Mouse (Mus musculus) embryonic stem cell, embryonic (primary cell): ENCODE measurements at regions not wholly inside any gene's neighbourhood (a gene's known extent, or its start where the extent isn't known, plus 50 kb on each side); places are given as distances from the start of the nearest gene placed in this dataset.

ENCODE experiments used
- CTCF ChIA-PET, 4 experiments: fragments of 300-600 bp in 2 of 4; fragments of 350-600 bp in 2 of 4; sonication (Branson Sonifier 250); formaldehyde crosslinking; loops; one replicate each; lab custom pipeline; 2022; ENCODE audit warnings: inconsistent platforms in 2 of 4; lab: Charles Lee
- POLR2A ChIA-PET, 4 experiments: fragments of 300-600 bp in 2 of 4; fragments of 350-600 bp in 2 of 4; sonication (Branson Sonifier 250); formaldehyde crosslinking; loops; one replicate each; lab custom pipeline; 2022; ENCODE audit warnings: antibody characterized with exemption in 4 of 4, inconsistent platforms in 1 of 4; lab: Charles Lee

DNA sequence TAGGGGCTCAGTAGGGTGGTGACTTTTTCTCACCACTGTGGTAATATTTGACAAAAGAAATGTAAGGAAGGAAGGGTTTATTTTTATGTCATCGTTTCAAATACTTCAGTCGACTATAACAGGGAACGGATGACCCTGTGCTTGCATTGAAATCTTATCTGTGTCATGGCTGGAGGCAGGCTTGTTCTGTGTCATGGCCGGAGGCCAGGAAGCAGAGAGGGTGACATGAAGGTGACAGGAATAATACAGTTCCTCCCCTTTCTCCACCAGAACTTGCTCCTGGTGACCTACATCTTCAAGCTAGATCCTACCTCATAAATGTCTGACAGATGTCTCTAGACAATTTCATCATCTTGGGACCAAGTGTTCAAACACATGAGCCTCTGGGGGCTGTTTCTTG, 201.5 kb upstream of the Krr1 start:
- CTCF ChIA-PET: interaction anchor here in 1 of 4 experiments (0.6 kb wide), 1 partner anchor 12 kb away, joined by 3 read pairs; no protein-coding TSS in a partner anchor
- POLR2A ChIA-PET: interaction anchor here in 1 of 4 experiments (0.6 kb wide), 1 partner anchor 177 kb away, joined by 4 read pairs; no protein-coding TSS in a partner anchor

DNA sequence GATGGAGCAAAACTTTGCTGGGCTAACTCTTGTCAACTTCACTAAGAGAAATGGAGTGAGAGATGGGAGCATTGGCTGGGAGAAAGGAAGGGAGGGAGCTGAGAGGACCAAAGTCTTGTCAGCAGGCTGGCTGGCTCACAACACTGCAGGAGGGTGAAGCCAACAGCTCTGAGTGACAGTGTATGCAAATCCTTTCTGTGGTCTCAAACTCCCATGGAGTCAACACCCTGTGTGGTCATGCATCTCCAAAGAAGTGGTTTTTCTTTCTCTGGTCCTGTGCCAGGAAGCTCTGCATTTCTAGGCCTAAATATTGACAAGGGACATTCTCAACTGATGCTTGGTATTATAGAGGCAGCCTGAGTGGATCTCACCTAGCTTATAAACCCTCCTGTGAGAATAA, 194.9 kb upstream of the Krr1 start:
- POLR2A ChIA-PET: interaction anchor here in 1 of 4 experiments (0.6 kb wide), 1 partner anchor 65 kb away, joined by 4 read pairs; no protein-coding TSS in a partner anchor
- CTCF ChIA-PET: no interaction called here

DNA sequence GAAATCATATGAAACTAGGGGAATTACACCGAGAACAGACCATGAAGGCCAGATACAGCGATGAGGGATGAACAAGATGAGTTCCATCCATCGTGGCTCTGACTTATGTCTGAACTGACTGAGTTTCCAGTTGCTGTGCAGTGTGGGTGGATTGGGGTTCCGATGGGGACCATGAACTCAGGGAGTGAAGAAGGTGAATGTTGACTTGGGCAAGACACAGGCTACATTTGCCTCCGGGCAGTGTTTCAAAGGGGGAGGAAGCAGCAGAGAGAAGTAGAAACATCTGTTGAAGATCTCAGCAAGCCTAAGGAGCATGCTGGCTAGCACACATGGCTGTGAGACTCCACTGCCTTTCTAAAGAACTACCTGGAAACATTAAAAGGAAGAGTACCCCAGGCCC, 194.4 kb upstream of the Krr1 start:
- POLR2A ChIA-PET: interaction anchor here in 1 of 4 experiments (0.6 kb wide), 1 partner anchor 64 kb away, joined by 4 read pairs; no protein-coding TSS in a partner anchor
- CTCF ChIA-PET: no interaction called here

DNA sequence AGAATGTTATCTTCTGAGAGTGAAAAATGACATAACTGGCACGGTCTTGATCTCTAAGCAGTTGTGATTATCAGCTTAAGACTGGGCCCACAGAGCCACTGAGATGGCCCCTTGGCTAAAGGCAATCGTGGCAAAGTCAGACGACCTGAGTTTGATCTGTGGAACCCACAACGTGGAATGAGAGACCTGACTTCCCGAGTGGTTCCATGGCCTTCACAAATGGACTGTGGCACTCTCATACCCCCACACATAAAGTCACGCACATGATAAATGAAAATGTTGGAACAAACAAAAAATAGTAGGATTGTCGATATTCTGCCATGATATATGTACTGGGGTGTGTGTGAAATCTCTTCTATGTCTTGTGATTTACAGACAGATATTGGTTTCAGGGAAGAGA, 192.5 kb upstream of the Krr1 start:
- ChIA-PET CTCF (no interaction called here), POLR2A (no interaction called here)

DNA sequence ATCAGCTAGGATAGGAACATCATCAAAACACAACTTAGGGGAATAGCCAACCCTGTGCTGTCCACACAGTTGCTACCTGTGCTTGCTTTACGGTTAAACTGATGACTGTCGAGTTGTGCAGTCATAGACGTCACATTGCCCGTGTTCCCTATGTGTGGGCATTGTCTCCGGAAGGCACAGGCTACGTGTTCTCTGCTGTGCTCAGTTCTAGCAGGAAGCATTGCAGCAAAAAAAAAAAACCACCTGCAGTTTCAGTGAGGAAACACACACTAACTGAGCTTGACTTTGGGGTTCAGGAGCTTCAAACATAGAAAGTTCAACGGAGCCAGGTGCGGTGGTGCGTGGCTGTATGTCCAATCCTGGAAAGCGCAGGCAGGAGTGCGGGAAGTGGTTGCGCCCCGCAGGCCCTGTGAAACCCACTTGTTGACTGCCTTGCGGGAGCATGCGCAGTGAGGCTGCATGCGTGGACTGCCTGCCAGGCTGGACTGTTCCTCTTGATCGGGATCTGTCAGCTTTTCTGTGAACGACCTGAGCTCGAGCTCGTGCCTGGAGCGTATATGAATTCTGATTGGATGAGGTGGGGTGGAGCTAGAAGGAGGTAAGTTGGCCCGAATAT, 190.2 kb upstream of the Krr1 start:
- CTCF ChIA-PET: interaction anchor here in 2 of 4 experiments (0.6 to 0.7 kb wide), 3 partner anchors 11 to 57 kb away, joined by 3 read pairs; no protein-coding TSS in a partner anchor
- POLR2A ChIA-PET: interaction anchor here in 2 of 4 experiments (0.6 to 1.4 kb wide), 4 partner anchors 18 to 276 kb away, joined by 3 to 4 read pairs (median 4); no protein-coding TSS in a partner anchor

DNA sequence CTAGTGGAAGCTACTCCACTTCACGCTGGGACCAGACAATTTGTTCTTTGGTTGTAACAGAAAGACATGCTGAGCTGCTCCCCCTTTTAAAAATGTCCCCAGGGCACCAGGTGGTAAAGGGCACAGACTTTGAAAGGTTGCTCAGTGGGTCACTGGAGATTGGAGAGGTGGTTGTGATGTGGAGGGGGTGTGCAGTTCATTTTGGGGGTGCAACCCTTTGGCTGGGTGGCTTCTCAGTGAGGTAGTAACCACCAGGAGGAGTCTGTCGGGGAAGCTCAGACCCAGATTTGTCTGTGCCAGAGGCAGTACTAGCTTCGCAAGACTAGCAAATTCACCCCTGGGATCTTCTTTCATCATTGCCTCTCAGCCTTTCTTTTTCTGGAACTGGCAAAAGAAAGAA, 189.0 kb upstream of the Krr1 start:
- ChIA-PET CTCF (no interaction called here), POLR2A (interaction anchor here in 2 of 4 experiments (0.5 to 1.4 kb wide), 4 partner anchors 10 to 149 kb away, joined by 3 to 4 read pairs (median 4); no protein-coding TSS in a partner anchor)

DNA sequence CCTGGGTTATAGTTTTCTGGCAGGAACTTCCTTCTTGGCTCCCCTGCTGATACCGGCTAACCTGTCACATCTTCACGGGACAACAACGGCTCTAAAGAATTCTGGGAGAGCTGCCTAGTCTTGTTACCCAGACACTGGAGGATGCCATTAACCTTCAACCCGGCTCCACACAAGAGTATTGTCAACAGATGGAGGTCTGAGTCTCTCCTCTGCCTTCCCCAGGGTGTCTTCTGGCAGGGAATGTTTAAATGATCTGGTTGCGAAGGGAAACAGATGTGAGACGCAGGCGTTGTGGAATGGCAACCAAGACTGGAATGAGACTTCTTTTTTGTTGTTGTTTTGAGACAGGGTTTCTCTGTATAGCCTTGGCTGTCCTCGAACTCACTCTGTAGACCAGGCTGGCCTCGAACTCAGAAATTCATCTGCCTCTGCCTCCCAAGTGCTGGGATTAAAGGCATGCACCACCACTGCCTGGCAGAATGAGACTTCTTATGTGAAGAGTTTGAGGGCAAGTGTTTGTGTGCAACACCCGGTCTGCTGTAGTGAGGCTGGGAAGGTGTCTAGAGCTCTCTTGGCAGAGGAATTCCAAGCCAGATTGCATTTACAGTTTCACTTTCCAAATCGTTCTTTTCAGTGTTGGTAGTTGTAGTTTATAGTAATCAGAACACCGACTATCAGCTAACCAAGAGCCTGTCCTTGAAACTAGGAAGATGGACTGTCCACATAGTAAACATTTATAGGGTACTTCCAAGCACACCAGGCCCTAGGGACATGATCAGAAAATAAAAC, 188.2 kb upstream of the Krr1 start:
- ChIA-PET POLR2A (interaction anchor here in 1 of 4 experiments (0.5 kb wide), 1 partner anchor 65 kb away, joined by 3 read pairs; no protein-coding TSS in a partner anchor), CTCF (no interaction called here)

DNA sequence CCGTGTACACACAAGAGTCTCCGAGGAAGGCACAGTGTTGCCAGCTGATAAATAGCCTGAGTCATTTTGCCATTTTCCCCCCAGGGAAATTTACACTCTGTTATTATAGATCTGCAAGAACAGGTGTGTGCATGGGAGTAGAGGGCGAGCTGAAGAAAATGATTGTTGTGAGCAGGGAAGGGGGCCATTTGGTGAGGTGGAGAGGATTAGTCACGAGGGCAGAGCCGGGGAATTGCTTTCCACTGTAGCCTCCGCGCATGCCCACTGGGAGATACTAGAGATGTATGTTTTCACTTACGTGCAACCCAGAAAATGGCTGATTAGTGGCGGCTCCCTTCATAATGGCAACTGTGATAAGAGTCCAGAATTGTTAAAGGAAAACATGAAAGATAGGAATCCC, 185.3 kb upstream of the Krr1 start:
- CTCF ChIA-PET: no interaction called here
- POLR2A ChIA-PET: no interaction called here

DNA sequence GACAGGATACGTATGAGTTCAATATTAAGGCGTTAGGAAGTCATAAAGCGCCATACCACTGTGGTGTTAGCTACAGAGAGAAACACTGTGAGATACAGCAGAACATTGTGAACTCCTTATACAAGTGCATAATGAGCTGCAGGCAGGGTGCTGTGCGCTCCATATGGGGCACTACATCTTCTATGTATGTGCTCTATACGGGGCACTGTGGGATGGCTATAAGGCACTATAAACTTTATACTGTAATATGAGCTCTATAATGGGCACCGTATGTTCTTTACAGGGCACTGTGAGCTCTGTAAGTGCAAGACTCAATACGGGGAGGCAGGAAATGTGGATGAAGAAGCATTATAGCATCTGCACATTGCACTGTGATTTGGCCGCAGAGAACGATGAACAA, 183.2 kb upstream of the Krr1 start:
- POLR2A ChIA-PET: no interaction called here
- CTCF ChIA-PET: no interaction called here

DNA sequence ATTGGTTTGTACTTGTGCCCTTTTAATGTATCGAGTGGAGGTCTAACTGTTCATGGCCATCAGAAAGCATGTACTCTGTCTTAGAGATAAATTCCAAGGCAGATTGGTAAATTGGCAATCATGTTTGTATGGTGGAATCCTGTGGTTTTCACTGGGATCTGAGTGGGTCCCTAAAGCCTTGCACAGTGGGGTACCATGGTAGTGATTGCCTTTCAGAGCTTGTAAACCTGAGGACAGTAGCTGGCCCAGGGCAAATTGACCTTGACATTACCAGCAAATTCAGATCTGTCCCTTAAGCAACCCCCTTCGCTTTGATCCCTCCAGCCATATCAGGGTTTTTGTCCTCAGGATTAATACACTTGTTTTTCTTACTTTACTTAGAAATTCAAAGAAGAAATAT, 181.6 kb upstream of the Krr1 start:
- CTCF ChIA-PET: no interaction called here
- POLR2A ChIA-PET: no interaction called here

DNA sequence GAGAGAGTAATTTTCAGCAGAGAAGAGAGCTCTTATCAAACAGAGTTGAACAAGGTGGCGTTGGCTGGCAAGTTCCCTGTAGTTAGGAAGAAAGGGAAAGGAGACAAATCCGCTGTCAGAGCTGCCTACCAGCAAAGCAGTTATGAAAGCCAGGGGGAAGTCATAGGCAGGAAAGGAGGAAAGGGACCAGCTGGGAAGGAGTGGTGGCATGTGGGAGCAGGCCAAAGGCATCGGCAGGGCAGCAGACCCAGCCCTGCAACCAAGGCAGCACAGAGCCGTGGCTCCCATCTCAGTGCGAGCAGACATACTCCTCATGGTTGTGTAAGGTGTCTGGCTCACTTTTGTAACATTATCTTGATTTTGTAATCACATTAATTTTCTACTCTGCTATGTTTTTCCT, 177.4 kb upstream of the Krr1 start:
- POLR2A ChIA-PET: no interaction called here
- CTCF ChIA-PET: interaction anchor here in 2 of 4 experiments (0.6 kb wide), 2 partner anchors 59 to 457 kb away, joined by 3 to 7 read pairs; no protein-coding TSS in a partner anchor

DNA sequence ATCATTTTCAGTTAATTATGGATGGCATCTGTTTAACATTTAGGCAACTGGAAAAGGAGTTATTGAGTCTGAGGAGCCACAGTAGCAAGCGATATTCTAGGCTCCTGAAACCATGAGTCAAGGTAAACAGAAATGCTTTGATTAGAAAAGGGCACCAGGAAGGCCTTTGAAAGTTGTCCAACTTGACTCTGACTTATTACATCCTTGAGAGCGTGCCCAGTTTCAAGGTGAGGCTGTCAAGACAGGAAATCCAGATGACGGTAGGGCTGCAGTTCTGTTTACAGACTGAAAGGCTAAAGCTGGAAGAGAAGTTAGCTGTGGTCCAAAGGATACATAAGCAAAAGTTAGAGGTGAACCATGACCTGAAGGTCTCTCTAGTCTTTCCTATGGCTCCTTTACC, 176.7 kb upstream of the Krr1 start:
- ChIA-PET POLR2A (no interaction called here), CTCF (interaction anchor here in 1 of 4 experiments (0.7 kb wide), 1 partner anchor 38 kb away, joined by 4 read pairs; no protein-coding TSS in a partner anchor)

DNA sequence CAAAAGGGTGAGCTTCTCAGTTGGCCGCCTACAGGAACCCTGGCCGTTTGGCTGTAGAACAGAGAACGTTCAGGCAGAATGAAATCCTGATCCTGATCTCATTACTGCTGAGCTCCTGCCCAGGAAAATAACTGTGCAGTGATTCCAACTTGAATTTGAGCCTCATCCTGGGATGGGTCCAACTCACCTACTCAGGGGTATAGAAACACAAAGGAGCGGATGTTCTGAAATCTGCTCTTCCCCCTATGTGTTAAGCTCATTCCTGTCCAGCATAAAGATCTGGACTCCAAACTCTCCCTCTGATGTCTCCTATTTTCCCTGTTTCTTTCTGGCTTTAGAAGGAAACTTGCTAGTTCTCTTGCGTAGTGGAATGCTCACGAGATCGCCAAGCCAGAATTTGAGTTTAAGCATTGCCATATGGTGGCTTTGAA, 173.6 kb upstream of the Krr1 start:
- ChIA-PET CTCF (interaction anchor here in 1 of 4 experiments (0.5 kb wide), 1 partner anchor 964 kb away, joined by 3 read pairs; no protein-coding TSS in a partner anchor), POLR2A (no interaction called here)

DNA sequence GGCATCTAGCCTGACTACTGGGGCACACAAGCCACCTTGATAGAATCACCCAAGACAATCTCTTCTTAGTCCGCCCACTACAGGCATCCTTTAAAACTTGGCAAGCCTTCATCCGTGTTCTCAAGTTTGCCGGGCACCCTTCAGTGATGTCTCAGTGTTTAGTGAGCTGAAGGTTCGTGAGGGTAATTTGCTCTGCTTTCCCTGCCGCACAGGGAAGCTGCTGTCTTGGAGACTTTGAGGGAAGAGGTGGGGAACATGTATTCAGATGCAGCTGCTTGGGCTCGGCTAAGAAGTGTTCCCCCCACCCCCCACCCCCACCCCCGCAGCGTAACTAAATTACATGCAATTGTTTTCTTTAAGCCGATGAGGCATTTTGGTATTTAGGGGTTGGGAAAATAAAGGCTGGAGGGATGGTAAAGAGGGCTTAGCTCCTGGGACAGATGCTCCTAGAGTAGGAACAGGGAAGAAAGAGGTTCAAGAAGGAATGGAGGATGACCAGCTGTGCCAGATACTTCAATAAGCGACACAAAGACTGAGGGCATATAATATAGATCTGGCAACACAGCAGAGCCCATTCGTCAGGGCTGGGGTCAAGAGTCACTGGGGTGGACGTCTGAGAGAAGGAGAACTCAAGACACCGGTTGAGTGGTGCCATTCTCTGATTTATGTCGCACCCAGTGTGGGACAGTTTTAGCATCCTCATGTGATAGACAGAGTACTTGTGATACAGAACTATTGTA, 172.4 kb upstream of the Krr1 start:
- CTCF ChIA-PET: no interaction called here
- POLR2A ChIA-PET: interaction anchor here in 1 of 4 experiments (0.6 to 0.9 kb wide), 2 partner anchors 17 to 753 kb away, joined by 4 read pairs; no protein-coding TSS in a partner anchor

DNA sequence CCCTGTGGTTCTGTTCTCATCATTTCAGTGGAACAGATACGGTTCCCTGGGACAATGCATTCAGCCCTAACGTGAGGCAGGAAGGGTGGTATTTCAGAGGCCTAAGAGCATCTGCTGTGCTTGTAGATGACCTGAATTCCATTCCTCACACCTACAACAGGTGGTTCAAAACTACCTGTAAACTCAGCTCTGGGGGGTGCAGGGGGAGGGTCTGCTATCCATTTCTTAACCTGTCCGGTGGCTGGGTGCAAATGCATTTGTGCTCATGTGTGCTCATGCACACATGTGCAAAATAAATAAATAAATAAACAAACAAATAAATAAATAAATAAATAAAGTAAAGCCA, 171.9 kb upstream of the Krr1 start:
- ChIA-PET POLR2A (no interaction called here), CTCF (no interaction called here)

DNA sequence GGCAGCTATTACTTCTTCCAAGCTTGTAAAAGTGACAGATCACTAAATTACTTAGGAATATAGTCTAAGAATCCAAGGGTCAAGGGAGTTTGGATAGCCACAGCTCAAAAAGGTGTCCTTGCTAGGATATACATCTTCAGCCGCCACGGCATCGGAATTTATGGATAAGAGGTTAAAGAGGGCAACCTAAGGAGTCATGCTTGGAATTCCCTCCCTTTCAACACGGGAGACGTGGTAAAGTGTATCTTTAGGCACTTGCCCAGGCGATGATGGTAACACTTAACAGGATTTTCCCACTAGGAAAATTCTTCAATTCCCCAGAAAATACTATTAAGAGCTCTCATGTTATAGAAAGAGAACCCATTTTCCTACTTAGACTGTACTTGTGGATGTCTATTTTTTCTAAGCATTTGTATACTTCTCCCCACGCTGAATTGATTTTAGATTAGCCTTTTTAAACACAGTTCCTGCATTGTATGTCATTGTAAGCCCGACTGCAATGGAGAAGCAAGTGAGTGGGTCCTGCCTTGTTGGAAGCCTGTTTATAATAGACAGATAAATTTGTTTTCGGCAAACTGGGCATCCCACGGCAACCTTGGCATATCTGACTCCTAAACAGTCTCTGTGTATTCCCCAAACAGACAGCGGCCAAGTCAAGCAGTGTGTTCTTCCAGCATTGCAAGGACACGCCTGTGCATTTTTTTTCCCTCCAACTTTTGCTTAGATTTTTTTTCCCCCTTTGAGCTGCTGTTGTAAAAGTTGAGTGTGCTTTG, 171.3 kb upstream of the Krr1 start:
- CTCF ChIA-PET: no interaction called here

DNA sequence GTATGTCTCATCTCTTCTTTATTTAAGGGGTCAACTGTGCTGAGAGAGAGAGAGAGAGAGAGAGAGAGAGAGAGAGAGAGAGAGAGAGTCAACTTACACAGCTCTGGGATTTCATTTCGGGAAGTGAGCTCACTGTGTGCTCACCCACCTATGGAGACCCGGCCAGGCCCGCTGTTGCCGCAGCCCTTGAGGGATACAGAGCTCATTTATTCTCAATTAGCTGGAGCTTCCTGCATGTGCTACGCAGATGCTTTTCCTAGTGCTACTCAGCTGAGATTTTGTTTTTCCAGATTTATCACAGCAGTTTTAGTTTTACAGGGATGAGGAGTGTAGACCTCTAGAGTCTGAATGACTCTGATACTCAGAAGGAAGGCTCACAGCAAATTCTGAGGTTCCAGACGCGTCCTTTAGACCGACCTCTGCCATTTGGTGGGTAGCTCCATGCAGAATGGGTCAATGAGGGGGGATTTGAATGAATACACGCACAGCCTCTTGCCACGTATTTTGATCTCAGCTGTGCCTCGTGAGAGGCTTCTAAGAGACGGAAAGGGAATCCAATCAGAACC, 170.6 kb upstream of the Krr1 start:
- POLR2A ChIA-PET: no interaction called here

More for the DNA sequence above, 171.3 kb upstream of the Krr1 start:
- POLR2A ChIA-PET: no interaction called here

DNA sequence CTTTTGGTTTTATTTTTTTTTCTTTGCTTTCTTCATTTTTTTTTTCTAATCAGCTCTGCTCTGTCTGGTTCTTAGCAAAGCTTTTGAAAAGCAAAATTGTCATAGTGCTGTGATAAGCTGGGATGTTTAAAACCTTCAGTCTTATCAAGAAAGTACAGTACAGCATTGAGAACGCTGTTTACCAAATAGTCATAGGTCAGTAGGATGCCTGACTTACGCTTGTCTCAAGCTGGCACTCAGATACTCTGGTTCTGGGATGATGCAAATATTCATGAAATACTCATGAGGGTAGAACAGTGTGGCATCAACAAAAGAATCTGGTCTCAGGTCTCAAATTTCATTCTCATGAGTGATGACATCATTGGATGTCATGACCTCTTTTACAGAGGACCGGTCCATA, 166.1 kb upstream of the Krr1 start:
- ChIA-PET CTCF (no interaction called here), POLR2A (interaction anchor here in 1 of 4 experiments (0.6 kb wide), 1 partner anchor 33 kb away, joined by 3 read pairs; no protein-coding TSS in a partner anchor)

More for the DNA sequence above, 170.6 kb upstream of the Krr1 start:
- CTCF ChIA-PET: interaction anchor here in 2 of 4 experiments (0.5 to 0.6 kb wide), 3 partner anchors 19 to 416 kb away, joined by 3 read pairs; no protein-coding TSS in a partner anchor
